Mouse (Mus musculus) urinary bladder, adult 18-20 months (tissue): ENCODE results near the gene Lhfpl1.
"Not testable (repeated sequence)": the region's sequence is repeated elsewhere in the genome, so short reads cannot be mapped to it uniquely, and the experiment has no call there.

Experiments used
- DNase-seq, 2 experiments: peaks; one replicate each; pipeline ENCODE4 v3.0.0; 2022; ENCODE audit warnings: low spot score in 2 of 2, mixed read lengths in 2 of 2

Gene Lhfpl1

GRCm38 (mm10) chrX:145348377-145349203 lies at the start of gene Lhfpl1:
Lhfpl1 (minus strand) TSS chrX:145349089.
- no peak for DNase-seq

GRCm38 (mm10) chrX:145371839-145372238 lies 22.9 kb upstream of the Lhfpl1 start:
- DNase-seq, result no peak

- DNase-seq, result no peak
These were observed 13.6 kb upstream of the Lhfpl1 start for GRCm38 (mm10) chrX:145362527-145362926.

DNA sequence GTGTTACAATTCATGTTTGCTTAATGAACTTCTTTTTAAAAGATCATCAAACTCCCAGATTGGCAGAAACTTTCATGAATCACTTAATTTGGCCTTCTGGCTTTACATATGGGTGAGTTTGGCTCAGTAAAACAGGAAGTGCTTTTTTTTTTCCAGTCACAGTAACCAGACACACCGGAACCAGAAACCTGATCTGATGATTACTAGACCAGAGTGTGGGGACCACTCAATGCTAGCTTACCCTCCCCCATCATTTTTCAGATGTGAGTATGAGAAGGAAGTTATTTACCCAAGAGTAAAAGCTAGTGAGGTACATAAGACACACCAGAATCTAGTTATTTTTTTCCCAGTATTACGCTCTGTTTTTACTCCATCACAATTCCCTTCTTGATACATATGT lies 6.5 kb downstream of the Lhfpl1 start:
- no peak for DNase-seq

DNA sequence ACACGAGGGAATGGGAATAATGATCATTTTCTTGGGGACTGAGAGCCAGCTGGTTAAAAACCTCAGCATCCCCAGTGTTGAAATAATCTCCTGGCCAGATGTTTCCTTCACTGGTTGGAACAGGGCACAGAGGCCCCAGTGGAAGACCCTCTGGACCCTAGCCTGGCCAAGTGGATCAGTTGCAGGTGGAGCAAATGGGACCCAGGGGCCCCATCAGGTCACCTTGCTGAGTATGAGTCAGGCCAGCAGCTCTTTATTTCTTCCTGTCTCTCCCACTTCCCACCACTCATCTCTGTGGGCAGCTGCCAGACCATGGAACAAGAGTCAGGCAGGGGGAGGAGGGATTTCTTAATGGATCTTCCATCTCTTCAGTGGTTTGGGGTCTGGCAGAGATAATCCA lies 12.7 kb downstream of the Lhfpl1 start:
- no peak for DNase-seq

DNA sequence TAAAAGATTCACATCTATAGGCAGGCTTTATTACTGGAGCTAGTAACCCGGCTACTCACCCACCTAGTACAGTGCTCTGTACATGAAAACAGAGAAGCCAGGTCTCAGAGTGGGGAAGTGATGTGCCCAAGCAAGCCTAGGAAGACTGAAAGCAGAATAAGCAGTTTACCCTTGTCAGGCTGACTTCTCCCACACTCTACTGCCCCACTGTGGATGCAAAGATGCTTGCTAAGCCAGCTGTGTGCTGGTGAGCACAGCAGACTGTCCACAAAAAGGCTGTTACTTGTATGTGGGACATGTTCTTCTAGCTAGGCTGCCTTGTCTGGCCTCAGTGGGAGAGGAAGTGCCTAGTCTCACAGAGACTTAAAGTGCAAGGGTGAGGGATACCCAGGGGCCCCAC lies 40.3 kb downstream of the Lhfpl1 start:
- no peak for DNase-seq

DNA sequence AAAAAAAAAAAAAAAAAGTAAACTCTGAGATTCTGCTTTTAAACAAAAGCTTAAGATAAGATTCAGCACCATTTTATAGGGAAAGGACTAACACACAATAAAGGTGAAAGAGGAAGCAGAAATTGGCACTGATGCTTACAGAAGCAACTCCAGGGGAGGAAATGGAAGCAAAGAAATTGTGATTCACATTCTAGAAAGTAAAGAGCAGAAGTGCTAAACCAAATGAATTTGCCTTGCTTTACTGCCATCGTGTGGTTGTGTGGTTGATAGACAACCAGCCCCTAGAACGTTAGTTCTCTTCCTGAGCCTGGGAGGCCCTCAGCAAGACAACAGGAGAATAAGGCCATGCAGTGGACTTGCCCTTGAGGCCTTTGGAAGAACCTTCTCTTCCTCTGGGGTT lies 41.7 kb downstream of the Lhfpl1 start:
- no peak for DNase-seq

DNA sequence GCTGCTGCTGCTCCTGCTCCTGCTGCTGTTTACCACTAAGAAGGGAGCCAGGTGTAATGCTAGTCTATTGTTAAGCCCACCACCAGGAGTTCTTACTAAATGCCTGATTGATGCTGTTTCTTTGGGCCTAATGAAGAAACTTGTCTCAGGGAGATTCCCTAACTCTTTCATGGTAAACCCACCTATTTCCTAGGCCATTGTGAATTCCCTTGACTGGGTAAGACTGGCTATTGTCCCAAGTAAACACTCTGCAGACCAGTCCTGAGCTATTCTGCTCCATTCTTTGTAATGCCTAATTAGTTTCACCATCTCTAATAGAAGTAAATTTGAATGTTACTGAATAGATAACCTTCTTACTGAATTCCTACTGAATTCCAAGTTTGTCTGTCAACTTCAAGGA lies 48.7 kb downstream of the Lhfpl1 start:
- not testable (repeated sequence) for DNase-seq

DNA sequence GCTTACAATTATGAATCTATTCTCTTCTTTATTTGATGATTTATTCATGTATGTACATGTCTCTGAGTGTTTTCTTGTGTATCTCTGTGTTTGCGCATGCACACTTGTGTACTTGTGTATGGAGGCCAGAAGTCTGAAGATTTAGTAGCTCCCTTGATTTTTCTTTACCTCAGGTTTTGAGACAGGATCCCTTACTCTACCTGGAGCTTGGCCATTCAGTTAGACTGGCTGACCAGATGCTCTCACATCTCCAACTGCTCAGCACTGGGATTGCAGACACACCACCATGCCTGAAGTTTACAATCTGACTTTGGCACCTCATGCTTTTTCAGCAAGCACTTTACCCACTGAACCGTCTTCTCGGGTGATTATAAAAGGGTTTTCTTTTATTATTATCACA lies 76.7 kb downstream of the Lhfpl1 start:
- DNase-seq, result no peak

DNA sequence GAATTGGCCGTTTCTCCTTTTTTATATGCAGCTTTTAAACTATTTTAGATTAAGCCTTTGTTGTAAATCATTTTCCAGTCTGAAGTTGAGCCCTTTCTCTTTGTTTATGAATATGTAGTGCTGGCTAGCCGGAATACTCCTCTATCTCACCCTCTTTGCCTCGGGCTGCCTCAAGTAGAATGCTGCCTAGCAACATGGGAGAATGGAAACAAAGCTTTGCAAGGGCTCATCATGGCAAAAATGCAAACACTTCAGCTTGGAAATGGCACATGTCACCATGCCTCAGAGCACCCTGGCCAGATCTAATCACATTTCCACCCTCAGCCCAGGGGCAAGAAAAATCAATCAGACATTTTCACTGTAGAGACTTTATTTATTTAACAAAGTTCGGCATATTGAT lies 77.1 kb downstream of the Lhfpl1 start:
- no peak for DNase-seq

DNA sequence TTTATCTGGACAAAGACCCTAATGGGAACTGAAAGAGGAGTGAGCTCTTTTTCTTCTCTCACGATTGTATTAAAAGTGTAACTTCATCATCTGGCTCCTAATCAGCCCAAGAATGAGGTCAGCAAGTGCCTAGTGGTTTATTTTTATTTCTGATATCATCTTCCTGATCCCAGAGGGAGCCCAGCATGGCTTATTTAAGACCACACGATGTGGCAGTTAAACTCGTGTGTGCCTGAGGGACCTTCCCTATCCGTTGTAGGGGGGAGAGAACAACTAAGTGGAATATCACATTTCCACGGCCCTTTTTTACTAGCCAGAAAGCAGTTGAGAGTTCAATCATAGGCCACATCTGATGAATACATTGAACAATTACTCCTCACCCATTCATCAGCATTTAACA lies 87.1 kb downstream of the Lhfpl1 start:
- DNase-seq, result no peak
